Mouse (Mus musculus) CH12.LX (cell line): ENCODE measurements around the gene Syndig1l. TPM values are rescaled to one million over a fixed set of nuclear protein-coding genes. Genes with fewer than 3 reads are reported as not detected.

Experiments used
- DNase-seq: peaks from one replicate; pipeline ENCODE4 v3.0.0-alpha.2; 2013; ENCODE audit errors: extremely low read depth
- H3K27ac ChIP-seq: 2 replicates; pipeline ENCODE4 v1.5.1; 2012; ENCODE audit warnings: low read depth, mild to moderate bottlenecking, control low read depth, moderate library complexity; ENCODE audit not compliant: insufficient read depth
- H3K27me3 ChIP-seq: replicated peaks from 2 replicates; pipeline ENCODE3; 2012; ENCODE audit warnings: inconsistent platforms
- H3K36me3 ChIP-seq, 2 experiments: replicated peaks in 1 of 2; 2 replicates each; pipeline versions ENCODE3 to v1.6.1; 2012; ENCODE audit warnings: inconsistent platforms in 1 of 2, low read length in 1 of 2, mild to moderate bottlenecking in 1 of 2, mixed read lengths in 1 of 2, moderate library complexity in 1 of 2; ENCODE audit not compliant: control insufficient read depth in 1 of 2, insufficient read depth in 1 of 2
- H3K4me1 ChIP-seq, 2 experiments: 2 replicates each; pipeline ENCODE4 v1.6.1; 2012; ENCODE audit warnings: inconsistent platforms in 1 of 2, moderate library complexity in 1 of 2; ENCODE audit not compliant: insufficient read depth in 2 of 2, control insufficient read depth in 1 of 2
- H3K4me2 ChIP-seq: 2 replicates; pipeline ENCODE4 v1.6.1; 2012; ENCODE audit warnings: low read depth, mild to moderate bottlenecking, control low read depth; ENCODE audit not compliant: poor library complexity, insufficient read depth, severe bottlenecking
- H3K4me3 ChIP-seq, 3 experiments: fragments of 150-350 bp in 1 of 3; sonication (generic) in 1 of 3; replicated peaks in 1 of 3; 2 replicates each; pipeline versions ENCODE3 to v1.5.1; 2011 to 2012; ENCODE audit warnings: low read depth in 2 of 3, low read length in 2 of 3, mild to moderate bottlenecking in 2 of 3, moderate library complexity in 2 of 3, control low read depth in 1 of 3, improper control_type of control experiment in 1 of 3, inconsistent platforms in 1 of 3, mixed read lengths in 1 of 3; ENCODE audit not compliant: poor library complexity in 1 of 3
- H3K79me2 ChIP-seq: replicated peaks from 2 replicates; pipeline ENCODE4 v1.6.1; 2012; ENCODE audit warnings: mild to moderate bottlenecking, moderate library complexity; ENCODE audit not compliant: control insufficient read depth, poor library complexity, insufficient read depth, severe bottlenecking; ENCODE audit errors: extremely low read depth
- H3K9ac ChIP-seq: 2 replicates; pipeline ENCODE4 v1.6.1; 2012; ENCODE audit warnings: low read depth, mild to moderate bottlenecking, control low read depth, moderate library complexity; ENCODE audit not compliant: insufficient read depth
- H3K9me3 ChIP-seq: replicated peaks from 2 replicates; pipeline ENCODE3; 2012; ENCODE audit warnings: low read length, inconsistent platforms, mixed read lengths
- BHLHE40 ChIP-seq: IDR thresholded peaks from 2 replicates; pipeline ENCODE4 v1.6.1; 2011; ENCODE audit warnings: mild to moderate bottlenecking, low read depth, low read length, improper control_type of control experiment
- CHD1 ChIP-seq: IDR thresholded peaks from 2 replicates; pipeline ENCODE4 v1.6.1; 2012; ENCODE audit warnings: low read depth, low read length, improper control_type of control experiment, inconsistent platforms
- CHD2 ChIP-seq: IDR thresholded peaks from 2 replicates; pipeline ENCODE4 v1.6.1; 2011; ENCODE audit warnings: low read length, improper control_type of control experiment
- E2F4 ChIP-seq: IDR thresholded peaks from 2 replicates; pipeline ENCODE4 v1.6.1; 2011; ENCODE audit warnings: low read depth, low read length, improper control_type of control experiment; ENCODE audit not compliant: insufficient replicate concordance
- ELF1 ChIP-seq: IDR thresholded peaks from 2 replicates; pipeline ENCODE4 v1.6.1; 2014; ENCODE audit warnings: low read depth, mild to moderate bottlenecking, inconsistent platforms, low read length, improper control_type of control experiment
- ETS1 ChIP-seq: conservative IDR thresholded peaks from 2 replicates; pipeline ENCODE4 v1.6.1; 2012; ENCODE audit warnings: low read depth, mild to moderate bottlenecking, inconsistent platforms, low read length, improper control_type of control experiment, moderate library complexity
- GABPA ChIP-seq: IDR thresholded peaks from 2 replicates; pipeline ENCODE4 v1.6.1; 2012; ENCODE audit warnings: low read depth, low read length, improper control_type of control experiment, inconsistent platforms; ENCODE audit not compliant: insufficient replicate concordance
- HCFC1 ChIP-seq: IDR thresholded peaks from 2 replicates; pipeline ENCODE4 v1.6.1; 2012; ENCODE audit warnings: low read depth, mild to moderate bottlenecking, inconsistent platforms, low read length, improper control_type of control experiment
- JUN ChIP-seq: IDR thresholded peaks from 2 replicates; pipeline ENCODE4 v1.6.1; 2011; ENCODE audit warnings: low read depth, mild to moderate bottlenecking, low read length, improper control_type of control experiment, moderate library complexity; ENCODE audit not compliant: insufficient read depth
- JUND ChIP-seq: conservative IDR thresholded peaks from 2 replicates; pipeline ENCODE4 v1.6.1; 2011; ENCODE audit warnings: low read depth, low read length, improper control_type of control experiment
- KAT2A ChIP-seq: IDR thresholded peaks from 2 replicates; pipeline ENCODE4 v1.6.1; 2012; ENCODE audit warnings: low read length, improper control_type of control experiment, inconsistent platforms; ENCODE audit not compliant: insufficient replicate concordance
- MEF2A ChIP-seq: IDR thresholded peaks from 2 replicates; pipeline ENCODE4 v1.6.1; 2014; ENCODE audit warnings: low read depth, mild to moderate bottlenecking, inconsistent platforms, low read length, improper control_type of control experiment, borderline replicate concordance
- MXI1 ChIP-seq: IDR thresholded peaks from 2 replicates; pipeline ENCODE4 v1.6.1; 2011; ENCODE audit warnings: mild to moderate bottlenecking, low read depth, low read length, improper control_type of control experiment
- NELFE ChIP-seq: IDR thresholded peaks from 2 replicates; pipeline ENCODE4 v1.6.1; 2011; ENCODE audit warnings: low read depth, low read length, improper control_type of control experiment
- POLR2AphosphoS2 ChIP-seq: IDR thresholded peaks from 2 replicates; pipeline ENCODE4 v1.6.1; 2011; ENCODE audit warnings: low read depth, low read length, improper control_type of control experiment
- RAD21 ChIP-seq: IDR thresholded peaks from 2 replicates; pipeline ENCODE4 v1.6.1; 2011; ENCODE audit warnings: low read depth, mild to moderate bottlenecking, low read length, improper control_type of control experiment, moderate library complexity
- RCOR1 ChIP-seq: conservative IDR thresholded peaks from 2 replicates; pipeline ENCODE4 v1.6.1; 2012; ENCODE audit warnings: low read depth, mild to moderate bottlenecking, inconsistent platforms, low read length, improper control_type of control experiment
- SIN3A ChIP-seq: IDR thresholded peaks from 2 replicates; pipeline ENCODE4 v1.6.1; 2012; ENCODE audit warnings: low read length, improper control_type of control experiment, inconsistent platforms
- TCF12 ChIP-seq: IDR thresholded peaks from 2 replicates; pipeline ENCODE4 v1.6.1; 2014; ENCODE audit warnings: low read depth, mild to moderate bottlenecking, inconsistent platforms, low read length, improper control_type of control experiment
- UBTF ChIP-seq: IDR thresholded peaks from 2 replicates; pipeline ENCODE4 v1.6.1; 2012; ENCODE audit warnings: low read depth, mild to moderate bottlenecking, inconsistent platforms, low read length, improper control_type of control experiment, moderate library complexity
- USF1 ChIP-seq: IDR thresholded peaks from 2 replicates; pipeline ENCODE4 v1.6.1; 2014; ENCODE audit warnings: low read depth, mild to moderate bottlenecking, inconsistent platforms, low read length, improper control_type of control experiment
- USF2 ChIP-seq: conservative IDR thresholded peaks from 2 replicates; pipeline ENCODE4 v1.6.1; 2011; ENCODE audit warnings: low read depth, low read length, improper control_type of control experiment
- ZC3H11A ChIP-seq: IDR thresholded peaks from 2 replicates; pipeline ENCODE4 v1.6.1; 2012; ENCODE audit warnings: low read depth, mild to moderate bottlenecking, inconsistent platforms, low read length, improper control_type of control experiment
- ZKSCAN1 ChIP-seq: IDR thresholded peaks from 2 replicates; pipeline ENCODE4 v1.6.1; 2012; ENCODE audit warnings: low read depth, inconsistent platforms, low read length, improper control_type of control experiment, borderline replicate concordance
- ZMIZ1 ChIP-seq: IDR thresholded peaks from 2 replicates; pipeline ENCODE4 v1.6.1; 2012; ENCODE audit warnings: low read depth, mild to moderate bottlenecking, inconsistent platforms, low read length, improper control_type of control experiment
- ZNF384 ChIP-seq: IDR thresholded peaks from 2 replicates; pipeline ENCODE4 v1.6.1; 2012; ENCODE audit warnings: low read depth, low read length, improper control_type of control experiment, inconsistent platforms
- dilution Hi-C: fragments of 300-500 bp; cut with MboI; formaldehyde crosslinking; loops from 2 replicates; pipeline ENCODE4 v1.14.3; 2020; ENCODE audit warnings: low sequenced_read_pairs; ENCODE audit not compliant: extremely low pct_unique_long_range_greater_than_20kb, extremely low pct_ligation_motif_present
- in situ Hi-C: fragments of 300-500 bp; cut with MboI; formaldehyde crosslinking; loops from 3 replicates; pipeline ENCODE4 v1.14.3; 2019; ENCODE audit warnings: low sequenced_read_pairs, low pct_ligation_motif_present, low pct_unique_long_range_greater_than_20kb, mixed read lengths
- polyA plus RNA-seq: library from polyadenylated mRNA; unstranded; fragments of >175 nt; gene quantifications from 2 replicates; pipeline ENCODE4 v1.2.1, GENCODE M21; 2012; ENCODE audit warnings: low read depth; ENCODE audit not compliant: insufficient read length
- total RNA-seq, 2 experiments: library from RNA; depleted of rRNA; stranded (reverse); fragments of 300-350 nt in 1 of 2; fragments of >200 nt in 1 of 2; gene quantifications; 2 replicates each; pipeline ENCODE4 v1.2.3; 2012 to 2014

The Syndig1l gene
- total and polyA plus RNA-seq, 3 experiments, result 0.16 TPM; not detected in 2

DNA sequence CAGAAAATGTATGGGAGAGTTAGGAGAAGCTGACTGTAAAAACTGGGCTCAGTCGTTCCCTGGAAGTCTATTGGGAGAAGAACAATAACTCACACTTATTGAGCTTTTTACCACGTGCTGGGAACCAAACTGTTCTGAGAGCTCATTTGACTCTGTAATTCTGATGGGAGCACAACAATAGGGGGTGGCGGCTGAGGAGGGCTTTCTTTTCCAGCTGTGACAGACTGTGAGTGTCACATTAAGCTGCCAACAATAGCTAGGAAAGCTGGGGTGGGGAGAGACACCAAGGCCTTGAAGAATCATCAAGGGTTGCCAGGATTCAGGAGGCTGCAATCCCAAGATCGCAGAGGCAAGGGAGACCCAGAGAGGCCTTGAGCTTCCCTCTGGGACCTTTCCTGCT, 12.5 kb downstream of the Syndig1l start:
- in situ Hi-C loops, result no loop called here
- TF ChIP-seq JUND (no peak), CHD1 (no peak), UBTF (no peak), NELFE (no peak), GABPA (no peak), JUN (no peak), E2F4 (no peak), BHLHE40 (no peak), RCOR1 (no peak), ELF1 (no peak), SIN3A (no peak), TCF12 (no peak), ZNF384 (no peak), HCFC1 (no peak), KAT2A (no peak), ZMIZ1 (no peak), USF2 (no peak), POLR2AphosphoS2 (no peak)
- dilution Hi-C loops, result no loop called here
- no peak for DNase-seq
- no peaks in the 10 kb centered on the region for H3K27me3 ChIP-seq
- H3K9me3 ChIP-seq, result no peaks in the 10 kb centered on the region
- H3K4me1 ChIP-seq, result peaks cover 9 to 16% of the 10 kb centered on the region in 2 experiments
- no peak overlapping the region for H3K4me3 ChIP-seq
- H3K79me2 ChIP-seq, result no peaks in the 10 kb centered on the region
- H3K36me3 ChIP-seq, result no peaks in the 10 kb centered on the region
- no peak overlapping the region for H3K27ac ChIP-seq
- H3K9ac ChIP-seq, result no peak overlapping the region
- no peak overlapping the region for H3K4me2 ChIP-seq

DNA sequence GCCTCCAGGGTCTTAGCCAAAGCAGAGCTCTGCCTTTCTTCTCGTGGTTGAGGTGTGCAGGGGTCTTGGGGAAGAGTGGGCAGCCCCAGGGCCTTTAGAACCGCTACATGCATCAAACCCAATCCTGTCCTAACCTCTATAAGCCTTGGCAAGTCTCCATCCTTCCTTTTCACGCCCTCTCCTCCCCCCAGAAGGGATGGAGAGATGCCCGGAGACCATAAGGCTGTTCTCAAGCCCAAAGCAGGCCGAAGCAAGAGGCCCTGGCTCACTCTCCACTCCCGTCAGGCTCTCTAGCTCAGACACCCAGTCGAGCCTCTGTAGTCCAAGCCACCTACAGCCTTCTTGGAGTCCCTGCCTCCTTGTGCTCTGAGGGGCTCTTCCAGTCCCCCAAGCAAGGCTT, 14.1 kb downstream of the Syndig1l start:
- Histone ChIP-seq H3K79me2 (no peaks in the 10 kb centered on the region), H3K27me3 (no peaks in the 10 kb centered on the region), H3K36me3 (no peaks in the 10 kb centered on the region), H3K4me1 (no peaks in the 10 kb centered on the region; a peak in 1 of 4 replicates), H3K4me2 (no peak overlapping the region), H3K9ac (no peak overlapping the region), H3K4me3 (no peak overlapping the region), H3K27ac (no peak overlapping the region), H3K9me3 (no peaks in the 10 kb centered on the region)
- dilution Hi-C loops (no loop called here), in situ Hi-C loops (no loop called here)
- TF ChIP-seq CHD2 (no peak), USF1 (no peak), MEF2A (no peak), KAT2A (no peak), RAD21 (no peak), MXI1 (no peak), ZC3H11A (no peak), ZKSCAN1 (no peak), ETS1 (no peak), JUN (no peak), POLR2AphosphoS2 (no peak)
- DNase-seq, result no peak
